Mouse (Mus musculus): Measurements from ENCODE around the gene Pttg1. TPM values are rescaled to one million over a fixed set of nuclear protein-coding genes. Genes with fewer than 3 reads are reported as not detected.

Gene Pttg1
- polyA plus RNA-seq, 1 experiment: 22.7 TPM

GRCm38 (mm10) chr11:43441121-43441520 lies 15.1 kb upstream of the Pttg1 start:
- no peak for TF ChIP-seq POLR2A (IDR thresholded peaks at IDR 0.05; ENCODE audit: borderline replicate concordance, extremely low read depth, insufficient read depth, insufficient read length, poor library complexity, severe bottlenecking)
- no peak for TF ChIP-seq CTCF (IDR thresholded peaks at IDR 0.05; ENCODE audit: borderline replicate concordance, extremely low read depth, insufficient read depth, insufficient read length)
- no peak for DNase-seq (ENCODE audit: low read depth)

DNA sequence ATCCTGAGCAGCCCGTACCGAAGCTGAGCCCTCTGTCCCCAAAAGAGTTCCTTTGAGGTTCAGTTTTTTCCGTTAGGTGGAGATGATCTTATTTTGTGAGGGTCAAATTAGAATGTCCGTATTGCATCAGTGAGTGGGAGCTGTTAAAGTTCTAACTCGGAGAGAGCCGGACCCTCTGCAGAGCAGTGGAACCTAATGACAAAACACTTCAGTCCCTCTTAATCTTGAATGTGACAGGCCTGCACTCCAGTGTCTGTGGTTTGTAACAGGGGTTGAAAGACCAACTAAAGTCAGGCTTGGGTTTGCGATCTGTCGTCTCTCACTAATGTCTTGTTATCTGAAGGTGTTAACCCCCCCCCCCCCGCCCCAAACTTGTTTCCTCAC lies 8.0 kb upstream of the Pttg1 start:
- TF ChIP-seq CTCF (IDR thresholded peaks at IDR 0.05; ENCODE audit: borderline replicate concordance, extremely low read depth, insufficient read depth, insufficient read length) (no peak), POLR2A (IDR thresholded peaks at IDR 0.05; ENCODE audit: borderline replicate concordance, extremely low read depth, insufficient read depth, insufficient read length, poor library complexity, severe bottlenecking) (no peak)
- no peak for DNase-seq (ENCODE audit: low read depth)

- TF ChIP-seq POLR2A (IDR thresholded peaks at IDR 0.05; ENCODE audit: borderline replicate concordance, extremely low read depth, insufficient read depth, insufficient read length, poor library complexity, severe bottlenecking): no peak
- no peak for TF ChIP-seq CTCF (IDR thresholded peaks at IDR 0.05; ENCODE audit: borderline replicate concordance, extremely low read depth, insufficient read depth, insufficient read length)
Observed at GRCm38 (mm10) chr11:43433254-43434023, 7.4 kb upstream of the Pttg1 start, which contains the start of gene Slu7. Gene Slu7 (plus strand): TSS chr11:43433744.

GRCm38 (mm10) chr11:43426414-43426884 lies 398 bp upstream of the Pttg1 start:
- DNase-seq (ENCODE audit: low read depth): no peak
- no peak for TF ChIP-seq CTCF (IDR thresholded peaks at IDR 0.05; ENCODE audit: borderline replicate concordance, extremely low read depth, insufficient read depth, insufficient read length)

More at GRCm38 (mm10) chr11:43433254-43434023, 7.4 kb upstream of the Pttg1 start, which contains the start of gene Slu7:
- DNase-seq (ENCODE audit: low read depth): peak; percentile 94

- no peak for DNase-seq (ENCODE audit: low read depth)
- TF ChIP-seq POLR2A (IDR thresholded peaks at IDR 0.05; ENCODE audit: borderline replicate concordance, extremely low read depth, insufficient read depth, insufficient read length, poor library complexity, severe bottlenecking): no peak
- no peak for TF ChIP-seq CTCF (IDR thresholded peaks at IDR 0.05; ENCODE audit: borderline replicate concordance, extremely low read depth, insufficient read depth, insufficient read length)
Observed at GRCm38 (mm10) chr11:43425166-43425709, 813 bp downstream of the Pttg1 start.

DNA sequence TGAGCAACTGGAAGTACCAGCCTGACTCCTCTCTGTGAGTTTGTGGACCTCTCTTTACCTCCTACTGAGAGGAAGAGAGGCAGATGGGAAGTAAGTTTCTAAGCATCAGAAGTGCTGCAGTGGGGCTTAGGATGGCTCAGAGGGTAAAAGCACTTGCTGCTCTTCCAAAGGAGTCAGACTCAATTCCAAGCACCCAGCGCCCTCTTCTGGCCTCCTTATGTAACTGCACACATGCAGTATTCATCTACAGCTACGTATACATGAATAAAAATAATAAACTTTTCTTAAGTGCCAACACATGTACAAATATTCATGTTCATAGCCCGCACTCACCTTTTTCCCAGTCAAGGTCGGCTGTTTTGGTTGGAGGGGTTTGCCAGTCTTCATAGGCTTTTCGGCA lies 1.7 kb downstream of the Pttg1 start:
- TF ChIP-seq POLR2A (IDR thresholded peaks at IDR 0.05; ENCODE audit: borderline replicate concordance, extremely low read depth, insufficient read depth, insufficient read length, poor library complexity, severe bottlenecking) (no peak), CTCF (IDR thresholded peaks at IDR 0.05; ENCODE audit: borderline replicate concordance, extremely low read depth, insufficient read depth, insufficient read length) (peak; percentile 29; the same call in 1 of the 2 replicates)
- no peak for DNase-seq (ENCODE audit: low read depth)

- DNase-seq (ENCODE audit: low read depth): no peak
- TF ChIP-seq CTCF (IDR thresholded peaks at IDR 0.05; ENCODE audit: borderline replicate concordance, extremely low read depth, insufficient read depth, insufficient read length) (no peak), POLR2A (IDR thresholded peaks at IDR 0.05; ENCODE audit: borderline replicate concordance, extremely low read depth, insufficient read depth, insufficient read length, poor library complexity, severe bottlenecking) (no peak)
Observed at GRCm38 (mm10) chr11:43417201-43417600, 8.8 kb downstream of the Pttg1 start.

DNA sequence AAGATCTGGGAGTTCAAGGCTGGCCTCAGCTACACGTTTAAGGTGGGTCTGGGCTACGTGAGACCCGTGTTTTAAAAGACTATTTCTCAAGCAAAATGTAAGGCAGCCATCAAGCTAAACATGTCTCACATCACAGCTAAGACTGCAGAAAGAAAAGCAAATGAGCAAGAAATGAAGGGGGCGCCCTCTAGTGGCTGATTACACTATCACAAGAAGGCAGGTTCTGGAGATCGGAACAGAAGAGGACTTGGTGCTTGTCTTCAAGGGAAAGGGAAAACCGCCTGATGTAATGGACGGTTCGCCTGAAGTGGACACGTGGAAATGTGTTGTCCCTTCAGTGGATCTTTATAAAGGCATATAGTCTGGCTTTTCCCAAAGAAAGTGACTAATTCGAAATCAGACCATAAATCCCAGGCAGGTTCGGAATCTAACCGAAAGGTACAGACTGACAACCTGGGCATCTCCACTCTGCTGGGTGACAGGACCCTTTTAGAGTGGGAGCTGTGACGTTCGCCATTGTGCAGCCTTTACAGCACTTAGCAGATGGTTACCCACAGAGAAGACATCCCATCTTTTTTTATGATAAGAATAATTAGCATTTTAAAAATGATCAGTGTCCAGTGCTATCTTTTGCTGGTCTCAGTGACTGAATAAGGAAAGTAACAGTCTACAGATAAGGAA lies 13.1 kb downstream of the Pttg1 start:
- TF ChIP-seq POLR2A (IDR thresholded peaks at IDR 0.05; ENCODE audit: borderline replicate concordance, extremely low read depth, insufficient read depth, insufficient read length, poor library complexity, severe bottlenecking): no peak
- TF ChIP-seq CTCF (IDR thresholded peaks at IDR 0.05; ENCODE audit: borderline replicate concordance, extremely low read depth, insufficient read depth, insufficient read length): peak; percentile 84
- peak; percentile 93 for DNase-seq (ENCODE audit: low read depth)

DNA sequence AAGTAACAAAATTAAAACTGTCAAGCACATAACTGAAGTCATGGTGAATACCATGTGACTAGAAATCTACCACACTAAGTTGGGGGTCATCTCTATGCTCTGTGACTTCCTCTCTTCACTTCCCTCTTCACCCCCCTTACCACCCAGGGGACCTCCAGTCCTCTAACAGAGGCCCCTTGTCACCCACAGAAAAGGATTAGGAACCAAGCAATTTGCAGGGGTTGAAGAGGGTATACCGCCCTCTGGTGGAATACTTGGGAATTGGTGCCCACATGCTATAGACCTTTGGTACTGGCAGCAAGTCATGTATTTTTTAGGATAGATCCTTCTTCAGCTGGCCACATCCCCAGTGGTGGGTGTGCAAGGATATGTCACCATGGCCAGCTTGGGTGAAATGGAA lies 14.6 kb downstream of the Pttg1 start:
- TF ChIP-seq POLR2A (IDR thresholded peaks at IDR 0.05; ENCODE audit: borderline replicate concordance, extremely low read depth, insufficient read depth, insufficient read length, poor library complexity, severe bottlenecking): no peak
- peak; percentile 77; the same call in 1 of the 2 replicates for TF ChIP-seq CTCF (IDR thresholded peaks at IDR 0.05; ENCODE audit: borderline replicate concordance, extremely low read depth, insufficient read depth, insufficient read length)
- peak; percentile 68 for DNase-seq (ENCODE audit: low read depth)

DNA sequence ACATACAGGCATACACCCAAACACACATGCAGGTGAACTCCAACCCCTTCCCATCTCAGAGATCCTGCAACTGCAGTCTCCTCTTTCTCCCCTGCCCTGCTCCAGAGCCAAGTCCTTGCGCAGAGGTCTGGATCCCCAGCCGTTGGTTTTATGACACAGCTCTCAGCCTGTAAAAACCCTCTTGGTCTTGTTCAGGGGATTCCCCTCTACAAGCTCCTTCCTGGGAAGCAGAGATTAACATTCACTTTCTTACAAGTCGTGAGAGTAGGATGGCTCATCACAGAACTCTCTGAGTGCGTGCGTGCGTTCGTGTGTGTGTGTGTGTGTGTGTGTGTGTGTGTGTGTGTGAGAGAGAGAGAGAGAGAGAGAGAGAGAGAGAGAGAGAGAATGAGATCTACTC lies 15.8 kb downstream of the Pttg1 start:
- no peak for DNase-seq (ENCODE audit: low read depth)
- no peak for TF ChIP-seq POLR2A (IDR thresholded peaks at IDR 0.05; ENCODE audit: borderline replicate concordance, extremely low read depth, insufficient read depth, insufficient read length, poor library complexity, severe bottlenecking)
- TF ChIP-seq CTCF (IDR thresholded peaks at IDR 0.05; ENCODE audit: borderline replicate concordance, extremely low read depth, insufficient read depth, insufficient read length): no peak

DNA sequence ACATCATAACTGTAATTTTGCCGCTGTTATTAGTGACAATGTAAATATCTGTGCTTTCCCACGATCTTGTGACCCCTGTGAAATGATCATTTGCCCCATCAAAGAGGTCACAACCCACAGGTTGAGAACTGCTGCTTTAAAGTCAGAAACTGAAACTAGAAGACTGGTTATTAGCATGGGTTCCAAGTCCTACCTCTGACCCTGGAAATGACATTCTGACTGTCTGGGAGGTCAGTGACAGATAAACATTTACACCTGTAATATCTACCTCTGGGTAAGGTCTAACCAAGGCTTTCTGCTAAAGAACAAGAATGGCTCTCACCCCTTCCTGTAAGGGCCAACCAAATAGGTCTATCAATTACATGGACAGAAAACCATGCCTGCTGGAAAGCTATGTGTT lies 17.2 kb downstream of the Pttg1 start:
- DNase-seq (ENCODE audit: low read depth): no peak
- TF ChIP-seq POLR2A (IDR thresholded peaks at IDR 0.05; ENCODE audit: borderline replicate concordance, extremely low read depth, insufficient read depth, insufficient read length, poor library complexity, severe bottlenecking) (no peak), CTCF (IDR thresholded peaks at IDR 0.05; ENCODE audit: borderline replicate concordance, extremely low read depth, insufficient read depth, insufficient read length) (no peak)
